ENCODE assay signal across 28 mouse cellular contexts in genomic region chr13:10170529-10170928, GRCm38 (mm10).
"Had no signal": no experiment of that assay in that cellular context is flagged by ENCODE, and none has a peak within 500 bp of the region (broad histone marks: within the 10 kb centered on the region; RNA-seq: fewer than 3 reads in every experiment).

No protein-coding gene starts in this region.

- ATAC-seq: forebrain, embryonic 13.5 days; forebrain, embryonic 14.5 days; forebrain, embryonic 15.5 days; forebrain, embryonic 16.5 days; forebrain, postnatal 0 days had no signal

- H3K4me1 ChIP-seq: embryonic facial prominence, embryonic 10.5 days; embryonic facial prominence, embryonic 12.5 days; embryonic facial prominence, embryonic 13.5 days; embryonic facial prominence, embryonic 15.5 days; forebrain, embryonic 10.5 days; forebrain, embryonic 12.5 days; forebrain, embryonic 13.5 days; forebrain, embryonic 15.5 days had no signal

- H3K4me3 ChIP-seq: embryonic facial prominence, embryonic 10.5 days; embryonic facial prominence, embryonic 12.5 days; embryonic facial prominence, embryonic 13.5 days; embryonic facial prominence, embryonic 15.5 days; erythroblast, embryonic 14.5 days; forebrain, embryonic 10.5 days; forebrain, embryonic 12.5 days; forebrain, embryonic 13.5 days; forebrain, embryonic 15.5 days; gastrocnemius, adult 2 months; heart, adult 2 months had no signal

- DNase-seq: cerebellum, adult 8-10 months; cerebellum, adult 9-10 months; cerebellum, adult 9-11 months; cerebellum, postnatal 10 days; cerebellum, postnatal 14 days; cerebellum, postnatal 25 days; cerebellum, postnatal 36 days; embryo, embryonic 11 days; forebrain, postnatal 0 days; gastrocnemius, adult 2 months; gastrocnemius, postnatal 10 days; gastrocnemius, postnatal 14 days; gastrocnemius, postnatal 25 days; gastrocnemius, postnatal 36 days; heart, adult 11 months; heart, adult 18-20 months; heart, adult 2 months had no signal
